Mouse (Mus musculus) heart, postnatal 0 days (tissue): Measurements from ENCODE around the gene E030030I06Rik.

Source experiments
- CTCF ChIP-seq: IDR thresholded peaks from 2 replicates; pipeline ENCODE4 v1.5.1; 2016; ENCODE audit warnings: antibody characterized with exemption, control low read depth, low read depth
- EP300 ChIP-seq: IDR thresholded peaks from 2 replicates; pipeline ENCODE4 v1.6.1; 2016; ENCODE audit warnings: antibody characterized with exemption, low read depth

DNA sequence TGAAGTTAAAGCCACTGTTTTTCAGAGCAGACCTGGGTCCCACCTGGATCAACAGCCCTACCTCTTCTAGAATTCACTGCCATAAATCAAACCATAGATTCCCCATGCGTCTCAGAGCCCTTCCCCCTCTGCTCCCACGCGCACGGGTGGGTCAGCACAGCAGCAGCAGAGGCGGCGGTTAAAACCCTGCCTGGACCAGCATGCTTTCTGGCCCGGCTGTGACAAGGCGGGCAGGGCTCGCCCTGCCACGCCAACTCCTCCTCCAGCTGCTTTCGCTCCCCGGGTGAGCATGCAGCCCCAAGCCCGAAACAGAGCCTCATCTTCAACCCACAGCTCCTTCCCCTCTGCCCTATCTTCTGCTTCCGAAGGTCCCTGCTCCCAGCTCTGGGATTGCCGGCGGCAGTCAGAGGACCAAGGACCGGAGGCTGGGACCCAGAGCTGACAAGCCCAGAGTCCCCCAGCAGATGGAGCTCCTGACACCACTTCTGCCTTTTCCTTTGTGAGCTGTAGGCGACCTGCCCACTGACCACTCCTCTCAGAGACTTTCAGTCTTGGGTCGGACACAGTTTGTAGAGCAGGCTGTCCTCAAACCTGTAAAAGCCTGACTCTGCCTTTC is 8.3 kb downstream of the E030030I06Rik start:
- TF ChIP-seq CTCF (peak; percentile 73), EP300 (no peak)
